Mouse (Mus musculus) olfactory bulb, adult 2 months (tissue): ENCODE data around the gene Ppm1n. TPM values are rescaled to one million over a fixed set of nuclear protein-coding genes. Genes with fewer than 3 reads are reported as not detected.
A peak's percentile ranks its signal among the peaks of the same experiment; 100 is the strongest.

Experiments
- H3K27ac ChIP-seq: fragments of 200-500 bp; 2 replicates; pipeline ENCODE4 v1.5.1; 2012; ENCODE audit warnings: low read depth, low read length; ENCODE audit not compliant: insufficient read depth
- H3K4me1 ChIP-seq: fragments of 200-500 bp; 2 replicates; pipeline ENCODE4 v1.6.1; 2012; ENCODE audit warnings: low read length; ENCODE audit not compliant: control insufficient read depth, insufficient read depth
- H3K4me3 ChIP-seq: fragments of 200-500 bp; 2 replicates; pipeline ENCODE4 v1.5.1; 2012; ENCODE audit warnings: mild to moderate bottlenecking, low read depth, low read length, moderate library complexity; ENCODE audit not compliant: insufficient read depth
- CTCF ChIP-seq: fragments of 200-500 bp; IDR thresholded peaks from 2 replicates; pipeline ENCODE4 v1.5.1; 2012; ENCODE audit warnings: low read depth, mild to moderate bottlenecking, low read length, moderate library complexity; ENCODE audit not compliant: insufficient read depth
- POLR2A ChIP-seq: fragments of 200-500 bp; IDR thresholded peaks from 2 replicates; pipeline ENCODE4 v1.6.1; 2012; ENCODE audit warnings: mild to moderate bottlenecking, low read depth, low read length, moderate library complexity; ENCODE audit not compliant: insufficient read depth
- WGBS: fragments of 180-500 bp; shearing (Covaris S2); methylation state at CpG from one replicate; pipeline ENCODE4 v1.1.7; 2018; 5-methylcytosine and 5-hydroxymethylcytosine counted together
- polyA plus RNA-seq: library from polyadenylated mRNA; stranded (reverse); fragments of >200 nt; gene quantifications from 2 replicates; pipeline ENCODE4 v1.2.4, GENCODE M21; 2012; ENCODE audit warnings: low replicate concordance; ENCODE audit not compliant: missing spikeins, insufficient read depth, insufficient read length

Ppm1n gene
- polyA plus RNA-seq, 1 experiment = not detected

DNA sequence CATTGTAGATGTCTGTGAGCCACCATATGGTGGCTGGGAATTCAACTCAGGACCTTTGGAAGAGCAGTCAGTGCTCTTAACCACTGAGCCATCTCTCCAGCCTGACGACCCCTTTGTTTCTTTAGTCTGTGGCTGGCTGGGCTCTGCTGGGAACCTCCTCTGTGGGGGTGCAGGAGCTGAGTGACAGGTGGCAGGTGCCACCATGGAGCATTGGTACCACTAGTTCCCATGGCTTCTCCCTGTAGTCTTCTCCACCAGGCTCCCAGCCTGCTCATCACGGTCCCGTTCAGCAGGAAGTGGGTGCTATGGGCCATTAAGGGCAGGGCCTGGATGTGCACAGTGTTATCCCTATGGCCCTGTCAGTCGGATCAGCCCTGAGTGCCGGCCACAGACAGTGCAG, 45.2 kb downstream of the Ppm1n start:
- TF ChIP-seq POLR2A = no peak
- no peak for TF ChIP-seq CTCF
- WGBS = 82% methylated on average over 5 of the region's 5 CpGs
- no peak overlapping the region for H3K27ac ChIP-seq
- H3K4me3 ChIP-seq = no peak overlapping the region
- H3K4me1 ChIP-seq = peaks cover 11% of the 10 kb centered on the region

DNA sequence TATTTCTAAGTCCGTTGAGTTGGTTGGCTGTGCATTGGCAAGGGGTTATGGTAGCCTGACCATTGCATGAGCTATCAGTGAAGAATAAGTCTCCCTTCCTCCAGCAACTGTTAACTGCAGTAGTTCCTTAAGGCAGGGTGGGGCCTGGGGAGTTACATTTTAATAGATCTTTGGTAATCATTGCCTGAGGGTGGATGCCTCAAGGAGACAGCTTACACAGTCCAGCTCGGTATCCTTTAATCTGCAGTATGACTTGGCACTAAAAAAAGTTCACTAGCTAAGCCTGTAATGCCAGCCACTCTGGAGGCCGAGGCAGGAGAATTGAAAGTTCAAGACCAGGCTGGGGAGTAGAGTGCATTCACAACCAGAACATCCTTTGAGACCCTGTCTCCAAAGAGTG, 48.0 kb downstream of the Ppm1n start:
- Histone ChIP-seq H3K4me1 (peaks cover 11% of the 10 kb centered on the region), H3K27ac (no peak overlapping the region), H3K4me3 (no peak overlapping the region)
- TF ChIP-seq CTCF = no peak
- TF ChIP-seq POLR2A = no peak
- WGBS = 83% methylated on average over 3 of the region's 3 CpGs

DNA sequence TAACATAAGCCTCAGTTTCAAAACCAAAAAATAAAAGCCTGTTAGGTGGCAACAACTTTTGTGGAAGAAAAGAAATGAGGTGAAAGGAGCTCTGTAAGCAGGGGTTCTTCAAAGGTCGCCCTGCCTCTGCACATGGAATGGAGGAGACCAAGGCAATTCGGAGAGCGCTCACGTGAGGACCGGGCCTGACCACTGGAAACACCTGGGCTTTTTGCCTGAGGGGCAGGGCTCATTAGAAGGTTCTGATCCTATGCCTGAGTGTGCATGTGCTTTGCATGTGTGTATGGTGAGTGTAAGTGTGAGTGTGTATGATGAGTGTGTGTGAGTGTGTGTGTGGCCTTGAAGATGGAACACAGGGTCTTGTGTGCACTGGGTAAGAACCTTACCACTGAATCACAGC, 49.0 kb downstream of the Ppm1n start:
- Histone ChIP-seq H3K27ac (no peak overlapping the region), H3K4me3 (no peak overlapping the region), H3K4me1 (peaks cover 6% of the 10 kb centered on the region)
- WGBS = 96% methylated on average over 5 of the region's 5 CpGs
- TF ChIP-seq POLR2A (no peak), CTCF (no peak)

DNA sequence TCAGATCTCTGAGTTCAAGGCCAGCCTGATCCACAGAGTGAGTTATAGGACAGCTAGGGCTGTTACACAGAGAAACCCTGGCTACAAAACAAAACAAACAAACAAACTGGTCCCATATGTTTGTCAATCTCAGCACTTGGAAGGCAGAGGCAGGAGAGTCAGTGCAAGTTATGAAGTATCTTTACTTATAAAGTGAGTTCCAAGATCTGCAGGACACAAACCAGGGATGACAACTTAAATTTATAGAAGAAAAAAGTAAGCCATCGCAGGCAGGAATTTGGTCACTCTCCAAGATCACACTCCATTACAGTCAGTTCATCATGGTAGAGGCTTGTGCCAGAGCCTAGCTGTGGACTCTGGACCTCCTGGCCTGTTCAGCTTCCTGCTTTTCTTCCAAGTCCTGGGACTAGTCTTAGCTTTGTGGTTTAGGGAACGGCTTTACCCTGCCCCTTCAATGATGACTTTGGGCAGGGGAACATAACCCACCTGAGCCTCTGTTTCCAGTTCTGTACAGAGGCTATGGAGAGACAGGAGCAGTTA, 49.8 kb downstream of the Ppm1n start:
- WGBS = 90% methylated on average over 2 of the region's 2 CpGs
- H3K4me3 ChIP-seq = no peak overlapping the region
- H3K4me1 ChIP-seq = peaks cover 5% of the 10 kb centered on the region
- TF ChIP-seq CTCF = no peak
- TF ChIP-seq POLR2A = no peak
- H3K27ac ChIP-seq = no peak overlapping the region

DNA sequence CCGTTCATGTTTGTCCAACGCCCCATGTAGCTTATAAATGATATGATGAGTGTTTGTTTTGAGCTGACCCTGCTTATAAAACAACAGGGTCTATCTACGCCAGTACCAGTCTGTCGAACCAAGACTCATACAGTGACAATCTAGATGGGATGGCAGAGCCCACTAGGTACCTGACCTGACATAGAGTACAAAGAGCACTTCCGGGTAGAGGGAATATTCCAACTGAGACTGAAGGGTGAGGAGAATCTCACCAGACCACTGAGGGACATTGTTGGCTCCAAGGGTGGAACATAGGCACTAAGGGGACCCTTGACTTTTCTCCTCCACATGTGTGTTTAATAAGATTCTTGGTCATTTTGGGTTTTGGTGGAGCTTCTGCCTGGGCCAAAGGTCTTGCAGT, 50.5 kb downstream of the Ppm1n start:
- TF ChIP-seq CTCF (no peak), POLR2A (no peak)
- no peak overlapping the region for H3K27ac ChIP-seq
- peaks cover 5% of the 10 kb centered on the region for H3K4me1 ChIP-seq
- 25% methylated on average over 5 of the region's 5 CpGs for WGBS
- H3K4me3 ChIP-seq = peak overlapping the region; percentile 53

DNA sequence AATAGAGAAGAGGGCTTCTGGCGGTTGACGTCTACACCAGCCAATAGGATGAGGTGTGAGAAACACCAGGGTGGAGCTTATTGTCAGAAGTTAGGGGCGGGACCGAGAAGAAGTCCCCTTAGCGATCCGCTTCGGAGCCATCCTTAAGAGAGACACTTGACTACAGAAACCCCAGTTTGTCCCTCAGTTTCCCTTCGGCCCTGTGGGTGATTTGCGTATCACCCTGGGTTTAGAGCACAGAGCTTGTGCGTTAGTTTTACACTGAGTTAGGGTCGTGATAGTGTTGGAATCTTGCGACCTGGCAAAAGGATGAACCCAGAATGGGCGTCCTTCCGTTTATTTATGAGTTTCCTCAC, 51.1 kb downstream of the Ppm1n start:
- peaks cover 5% of the 10 kb centered on the region for H3K4me1 ChIP-seq
- WGBS = under 1% methylated on average over 14 of the region's 14 CpGs
- H3K4me3 ChIP-seq = peak overlapping the region; percentile 53
- no peak for TF ChIP-seq CTCF
- no peak for TF ChIP-seq POLR2A
- H3K27ac ChIP-seq = peak overlapping the region; percentile 67

DNA sequence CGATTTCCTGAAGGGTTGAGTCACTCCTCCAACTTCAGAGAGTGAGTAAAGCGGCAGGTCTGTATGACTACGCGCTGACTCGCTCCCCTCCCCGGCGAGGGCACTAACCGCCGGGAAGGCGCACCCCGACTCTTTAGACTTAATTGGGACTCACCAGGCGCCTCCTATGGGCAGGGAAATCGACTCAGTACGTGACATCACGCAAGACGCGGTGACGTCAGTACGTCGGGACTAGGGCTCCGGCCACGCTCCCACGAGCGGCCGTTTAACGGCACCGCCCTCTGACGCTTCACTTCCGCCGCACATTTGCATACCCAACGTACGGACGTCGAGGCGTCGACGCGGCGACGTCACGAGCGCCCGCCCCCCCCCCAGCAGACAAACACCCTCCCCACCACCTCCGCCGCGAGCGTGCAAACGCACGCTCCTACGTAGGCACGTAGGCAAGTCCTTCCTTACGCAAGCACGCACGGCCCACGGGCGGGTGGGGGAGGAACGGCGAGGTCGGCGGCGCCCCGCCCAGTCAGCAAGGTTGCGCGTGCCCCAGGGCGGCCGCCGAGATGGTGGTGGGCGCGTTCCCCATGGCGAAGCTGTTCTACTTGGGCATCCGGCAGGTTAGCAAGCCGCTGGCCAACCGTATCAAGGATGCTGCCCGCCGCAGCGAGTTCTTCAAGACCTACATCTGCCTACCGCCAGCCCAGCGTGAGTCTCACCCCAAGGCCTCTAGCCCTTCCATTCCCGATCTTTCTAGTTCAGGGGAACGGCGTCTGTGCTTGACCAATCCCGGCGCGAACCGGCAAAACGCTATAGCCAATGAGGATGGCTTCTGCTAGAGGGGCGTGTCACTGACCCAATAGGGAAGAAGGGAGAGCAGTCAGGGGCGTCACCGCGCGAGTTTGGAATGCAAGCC, 51.7 kb downstream of the Ppm1n start, which contains the start of gene Opa3:
TSS of gene Opa3 (plus strand) at position 452 of the 910 bp plus-strand sequence.
- H3K4me1 ChIP-seq = peaks cover 5% of the 10 kb centered on the region
- peak within 1 kb of the TSS; percentile 74 for H3K4me3 ChIP-seq
- H3K27ac ChIP-seq = peak within 1 kb of the TSS; percentile 98
- TF ChIP-seq CTCF (0 out of 2 replicates have a peak, but pooled peaks have one; percentile 19), POLR2A (peak; percentile 72)
- under 1% methylated on average over 91 of the region's 91 CpGs for WGBS

DNA sequence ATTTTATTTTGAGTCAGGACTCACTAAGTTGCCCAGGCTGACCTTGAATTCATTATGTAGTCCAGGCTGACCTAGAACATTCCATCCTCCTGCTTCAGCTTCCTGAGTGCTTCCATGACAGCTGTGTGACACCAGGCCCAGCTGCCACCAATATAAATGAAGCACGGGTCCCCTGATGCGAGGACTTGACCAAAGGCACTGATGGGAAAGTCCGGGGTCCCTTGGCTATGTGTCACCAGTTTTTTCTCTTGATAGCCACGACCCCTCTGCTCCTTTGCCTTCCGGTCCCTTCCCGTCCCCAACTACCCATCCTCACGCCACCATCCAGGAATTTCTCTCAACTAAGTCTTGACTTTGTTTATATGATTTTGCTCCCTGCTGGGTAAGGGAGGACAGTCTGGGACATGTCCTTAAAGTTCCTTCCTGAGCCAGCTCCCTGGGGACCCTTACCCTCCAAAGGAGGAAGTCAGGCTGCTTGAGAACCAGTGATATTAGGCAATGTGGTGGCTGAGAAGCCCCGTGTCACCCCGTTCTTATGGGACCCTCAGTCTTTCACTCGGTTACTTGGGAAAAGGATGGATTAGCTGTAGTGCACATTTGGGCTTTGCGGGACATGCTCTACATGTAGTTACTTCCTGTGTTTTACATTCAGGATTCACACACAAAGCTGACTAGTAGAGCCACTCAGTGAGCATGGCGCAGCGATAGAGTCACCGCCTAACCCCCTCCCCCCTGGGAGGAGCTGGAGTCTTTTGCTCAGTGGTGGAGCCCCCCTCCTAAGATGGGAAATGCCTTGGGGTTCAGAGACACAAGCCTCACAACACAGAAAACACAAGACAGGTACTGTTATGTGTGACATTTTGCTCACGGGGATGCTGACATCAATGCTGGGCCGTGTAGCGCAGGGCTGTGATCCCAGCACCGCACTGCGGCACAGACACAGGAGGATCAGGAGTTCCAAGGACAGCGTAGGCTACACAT, 52.8 kb downstream of the Ppm1n start:
- Histone ChIP-seq H3K4me1 (peaks cover 5% of the 10 kb centered on the region), H3K27ac (peak overlapping the region; percentile 98), H3K4me3 (peak overlapping the region; percentile 74)
- WGBS = 17% methylated on average over 20 of the region's 20 CpGs
- TF ChIP-seq POLR2A (0 out of 2 replicates have a peak, but pooled peaks have one; percentile 6), CTCF (no peak)

Other genes with a start within 250 kb of the Ppm1n start
- not detected in 2 replicates for gene Rsph6a, start 225.4 kb downstream of the Ppm1n start, polyA plus RNA-seq
- gene Dmwd, start 203.8 kb downstream of the Ppm1n start, polyA plus RNA-seq = not detected in 2 replicates
- not detected in 2 replicates for gene Dmpk, start 196.2 kb downstream of the Ppm1n start, polyA plus RNA-seq
- not detected in 2 replicates for gene Six5, start 185.5 kb downstream of the Ppm1n start, polyA plus RNA-seq
- not detected in 2 replicates for gene Gm4969, start 161.7 kb downstream of the Ppm1n start, polyA plus RNA-seq
- not detected in 2 replicates for gene Fbxo46, start 160.2 kb downstream of the Ppm1n start, polyA plus RNA-seq
- gene Qpctl, start 130.8 kb downstream of the Ppm1n start, polyA plus RNA-seq = not detected in 2 replicates
- not detected in 2 replicates for gene Snrpd2, start 130.3 kb downstream of the Ppm1n start, polyA plus RNA-seq
- not detected in 2 replicates for gene Gipr, start 113.9 kb downstream of the Ppm1n start, polyA plus RNA-seq
- gene Eml2, start 103.6 kb downstream of the Ppm1n start, polyA plus RNA-seq = not detected in 2 replicates
- gene Gpr4, start 67.5 kb downstream of the Ppm1n start, polyA plus RNA-seq = not detected in 2 replicates
- gene Opa3, start 51.7 kb downstream of the Ppm1n start, polyA plus RNA-seq = not detected in 2 replicates
- not detected in 2 replicates for gene Vasp, start 8.2 kb downstream of the Ppm1n start, polyA plus RNA-seq
- gene Rtn2, start 2.6 kb upstream of the Ppm1n start, polyA plus RNA-seq = not detected in 2 replicates
- gene Fosb, start 30.0 kb upstream of the Ppm1n start, polyA plus RNA-seq = not detected in 2 replicates
- not detected in 2 replicates for gene Ercc1, start 64.7 kb upstream of the Ppm1n start, polyA plus RNA-seq
- not detected in 2 replicates for gene Cd3eap, start 79.4 kb upstream of the Ppm1n start, polyA plus RNA-seq
- gene Ppp1r13l, start 79.7 kb upstream of the Ppm1n start, polyA plus RNA-seq = not detected in 2 replicates
- not detected in 2 replicates for gene Ercc2, start 101.9 kb upstream of the Ppm1n start, polyA plus RNA-seq
- gene Klc3, start 124.0 kb upstream of the Ppm1n start, polyA plus RNA-seq = not detected in 2 replicates
- gene Ckm, start 124.7 kb upstream of the Ppm1n start, polyA plus RNA-seq = not detected in 2 replicates
- gene Mark4, start 178.8 kb upstream of the Ppm1n start, polyA plus RNA-seq = not detected in 2 replicates
- gene Exoc3l2, start 183.3 kb upstream of the Ppm1n start, polyA plus RNA-seq = not detected in 2 replicates
- gene Bloc1s3, start 228.3 kb upstream of the Ppm1n start, polyA plus RNA-seq = not detected in 2 replicates
- gene Trappc6a, start 228.3 kb upstream of the Ppm1n start, polyA plus RNA-seq = not detected in 2 replicates
- not detected in 2 replicates for gene Nkpd1, start 237.8 kb upstream of the Ppm1n start, polyA plus RNA-seq